Mouse (Mus musculus) liver, postnatal 0 days (tissue): Measurements from ENCODE around the gene Prdx6b. TPM values are rescaled to one million over a fixed set of nuclear protein-coding genes. Genes with fewer than 3 reads are reported as not detected.

ENCODE experiments used
- ATAC-seq: fragments of 200-750 bp; cut with Nextera tagmentation; 2 replicates; pipeline ENCODE4 v1.8.0; 2017; ENCODE audit warnings: mild to moderate bottlenecking, moderate library complexity
- DNase-seq: peaks from one replicate; pipeline ENCODE4 v3.0.0-alpha.2; 2016
- H3K27ac ChIP-seq: fragments of 300-500 bp; sonication (generic); 2 replicates; pipeline ENCODE4 v1.5.1; 2014; ENCODE audit warnings: antibody characterized with exemption, moderate library complexity, mild to moderate bottlenecking, low read depth
- H3K27me3 ChIP-seq: fragments of 300-500 bp; sonication (generic); 2 replicates; pipeline ENCODE4 v1.6.1; 2014; ENCODE audit warnings: low read length, control low read depth, mixed read lengths; ENCODE audit not compliant: insufficient read depth
- H3K36me3 ChIP-seq: fragments of 300-500 bp; sonication (generic); replicated peaks from 2 replicates; pipeline ENCODE4 v1.6.1; 2014; ENCODE audit warnings: mild to moderate bottlenecking, control low read depth, low read length, moderate library complexity, mixed read lengths; ENCODE audit not compliant: insufficient read depth
- H3K4me1 ChIP-seq: fragments of 300-500 bp; sonication (generic); 2 replicates; pipeline ENCODE4 v1.6.1; 2014; ENCODE audit warnings: antibody characterized with exemption, mild to moderate bottlenecking, control low read depth; ENCODE audit not compliant: insufficient read depth
- H3K4me2 ChIP-seq: fragments of 300-500 bp; sonication (generic); 2 replicates; pipeline ENCODE4 v1.6.1; 2014; ENCODE audit warnings: low read depth, mild to moderate bottlenecking, low read length, moderate library complexity, mixed read lengths
- H3K4me3 ChIP-seq: fragments of 300-500 bp; sonication (generic); 2 replicates; pipeline ENCODE4 v1.5.1; 2014; ENCODE audit warnings: low read depth, low read length
- H3K9ac ChIP-seq: fragments of 300-500 bp; sonication (generic); replicated peaks from 2 replicates; pipeline ENCODE4 v1.6.1; 2014; ENCODE audit warnings: mild to moderate bottlenecking, moderate library complexity
- H3K9me3 ChIP-seq: fragments of 300-500 bp; sonication (generic); 2 replicates; pipeline ENCODE4 v1.6.1; 2016; ENCODE audit warnings: mild to moderate bottlenecking, control low read depth, low read length, mixed read lengths
- CTCF ChIP-seq: sonication (generic); IDR thresholded peaks from 2 replicates; pipeline ENCODE4 v1.5.1; 2016; ENCODE audit warnings: antibody characterized with exemption, low read depth
- EP300 ChIP-seq: IDR thresholded peaks from 2 replicates; pipeline ENCODE4 v1.6.1; 2016; ENCODE audit warnings: antibody characterized with exemption, low read depth, mild to moderate bottlenecking
- WGBS: fragments of 180-500 bp; shearing (Covaris S2); extraction: QIAGEN DNeasy Blood & Tissue Kit; methylation state at CpG from one replicate; pipeline ENCODE4 v1.1.7; 2014; ENCODE audit not compliant: insufficient replicate concordance; 5-methylcytosine and 5-hydroxymethylcytosine counted together
- polyA plus RNA-seq: library from polyadenylated mRNA; unstranded; fragments of >200 nt; fragmentation: Nextera tagmentation; extraction: Ambion mirVana; gene quantifications from 2 replicates; pipeline ENCODE4 v1.2.1, GENCODE M21; 2015

The Prdx6b gene
- polyA plus RNA-seq, 1 experiment from 2014 or later = not detected

DNA sequence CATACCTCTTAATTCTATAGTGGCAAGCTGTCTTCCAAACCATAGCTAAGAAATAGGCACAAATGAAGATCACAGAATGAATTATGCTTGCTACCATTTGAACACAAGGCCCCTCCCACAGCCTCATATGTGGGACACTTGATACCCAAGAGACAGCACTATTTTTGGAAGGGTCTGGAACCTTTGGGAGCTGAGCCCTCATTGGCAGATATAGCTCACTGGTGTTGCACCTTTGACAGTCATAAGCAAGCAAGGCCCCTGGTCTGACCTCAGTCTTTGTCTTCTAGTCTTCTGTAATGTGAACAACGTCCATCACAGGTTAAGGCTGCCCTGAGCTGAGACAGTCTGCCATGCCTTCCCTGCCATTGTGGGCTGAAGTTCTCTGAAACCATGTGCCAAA is 20.8 kb upstream of the Prdx6b start:
- TF ChIP-seq CTCF = no peak
- TF ChIP-seq EP300 = no peak
- H3K4me2 ChIP-seq = no peak overlapping the region
- no peak overlapping the region for H3K27ac ChIP-seq
- no peak overlapping the region for H3K4me3 ChIP-seq
- no peaks in the 10 kb centered on the region for H3K27me3 ChIP-seq
- no peaks in the 10 kb centered on the region for H3K36me3 ChIP-seq
- DNase-seq (no peak), ATAC-seq (no peak)
- no peaks in the 10 kb centered on the region for H3K9me3 ChIP-seq
- WGBS = 64% methylated on average over 1 of the region's 1 CpGs
- no peaks in the 10 kb centered on the region for H3K4me1 ChIP-seq
- H3K9ac ChIP-seq = no peak overlapping the region

DNA sequence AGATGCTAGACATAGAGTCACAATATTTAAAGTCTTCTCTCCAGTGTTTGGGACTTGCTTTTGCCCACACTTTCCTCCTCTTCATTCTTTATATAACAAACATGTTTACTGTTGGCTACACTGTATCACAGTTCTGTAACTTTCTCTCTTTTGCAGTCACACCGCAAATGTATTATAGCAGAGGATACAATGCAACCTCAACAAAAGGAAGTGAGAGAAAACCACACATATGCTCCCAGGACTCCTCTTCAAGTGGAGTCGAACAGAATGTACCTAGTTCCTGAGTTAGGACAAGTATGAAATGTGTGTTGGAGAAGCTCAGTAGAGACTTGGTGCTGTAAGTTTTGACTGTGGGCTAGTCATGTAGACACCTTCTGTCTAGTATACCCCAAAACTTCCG is 19.2 kb upstream of the Prdx6b start:
- no peaks in the 10 kb centered on the region for H3K27me3 ChIP-seq
- H3K36me3 ChIP-seq = no peaks in the 10 kb centered on the region
- ATAC-seq = no peak
- 61% methylated on average over 3 of the region's 3 CpGs for WGBS
- H3K9me3 ChIP-seq = no peaks in the 10 kb centered on the region
- no peak overlapping the region for H3K4me3 ChIP-seq
- no peak for DNase-seq
- H3K4me2 ChIP-seq = no peak overlapping the region
- no peak overlapping the region for H3K9ac ChIP-seq
- TF ChIP-seq CTCF (no peak), EP300 (no peak)
- no peaks in the 10 kb centered on the region for H3K4me1 ChIP-seq
- H3K27ac ChIP-seq = no peak overlapping the region

DNA sequence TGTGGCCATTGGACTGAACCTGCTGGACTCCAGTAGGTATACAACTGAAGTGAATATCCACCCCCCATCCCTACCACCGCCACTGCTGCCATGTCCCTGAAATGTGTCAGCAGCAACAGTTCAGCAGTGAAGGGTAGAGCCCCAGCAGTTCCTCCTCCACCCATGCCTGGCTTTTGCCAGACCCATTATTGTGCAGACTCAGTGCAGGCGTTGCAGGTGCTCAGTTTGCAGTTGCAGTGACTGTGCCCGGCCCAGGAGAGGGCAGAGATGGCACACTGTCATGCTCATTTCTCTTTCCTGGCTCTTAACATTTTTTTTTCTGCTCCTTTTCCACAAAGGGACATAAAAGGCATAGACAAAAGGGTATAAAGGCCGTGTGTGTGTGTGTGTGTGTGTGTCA is 18.5 kb upstream of the Prdx6b start:
- no peak overlapping the region for H3K9ac ChIP-seq
- TF ChIP-seq EP300 (no peak), CTCF (0 out of 2 replicates have a peak, but pooled peaks have one; percentile 8)
- H3K4me3 ChIP-seq = no peak overlapping the region
- ATAC-seq (no peak), DNase-seq (no peak)
- no peak overlapping the region for H3K4me2 ChIP-seq
- no peaks in the 10 kb centered on the region for H3K9me3 ChIP-seq
- no peak overlapping the region for H3K27ac ChIP-seq
- 64% methylated on average over 4 of the region's 4 CpGs for WGBS
- no peaks in the 10 kb centered on the region for H3K4me1 ChIP-seq
- no peaks in the 10 kb centered on the region for H3K27me3 ChIP-seq
- no peaks in the 10 kb centered on the region for H3K36me3 ChIP-seq

GRCm38 (mm10) chr2:80275136-80275535 is 17.1 kb upstream of the Prdx6b start:
- Histone ChIP-seq H3K4me2 (no peak overlapping the region), H3K9me3 (no peaks in the 10 kb centered on the region), H3K36me3 (no peaks in the 10 kb centered on the region), H3K9ac (no peak overlapping the region), H3K4me3 (no peak overlapping the region), H3K27me3 (no peaks in the 10 kb centered on the region), H3K4me1 (no peaks in the 10 kb centered on the region), H3K27ac (no peak overlapping the region)
- WGBS = 52% methylated on average over 2 of the region's 2 CpGs
- no peak for ATAC-seq
- TF ChIP-seq EP300 (no peak), CTCF (peak; percentile 63)
- DNase-seq = no peak

DNA sequence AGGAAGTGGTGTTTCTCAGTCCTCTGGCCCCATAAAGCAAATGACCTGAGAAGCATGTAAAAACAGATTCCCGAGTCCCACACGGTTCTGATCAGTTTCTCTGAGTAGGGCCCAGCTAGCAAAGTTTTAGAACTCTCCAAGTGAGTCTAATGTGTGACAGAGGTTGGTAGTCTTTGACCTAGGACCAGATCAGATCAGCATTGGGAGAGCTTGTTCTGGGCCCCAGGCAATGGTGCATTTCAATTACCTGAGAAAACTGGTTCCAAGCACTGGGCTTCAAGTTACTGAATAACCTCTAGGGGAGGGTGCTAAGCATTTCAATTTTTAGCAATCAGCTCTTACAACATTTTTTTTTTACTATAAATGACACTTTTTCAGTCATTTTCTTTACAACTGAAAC is 10.1 kb upstream of the Prdx6b start:
- no peak overlapping the region for H3K4me3 ChIP-seq
- no peak for TF ChIP-seq CTCF
- no peak for TF ChIP-seq EP300

DNA sequence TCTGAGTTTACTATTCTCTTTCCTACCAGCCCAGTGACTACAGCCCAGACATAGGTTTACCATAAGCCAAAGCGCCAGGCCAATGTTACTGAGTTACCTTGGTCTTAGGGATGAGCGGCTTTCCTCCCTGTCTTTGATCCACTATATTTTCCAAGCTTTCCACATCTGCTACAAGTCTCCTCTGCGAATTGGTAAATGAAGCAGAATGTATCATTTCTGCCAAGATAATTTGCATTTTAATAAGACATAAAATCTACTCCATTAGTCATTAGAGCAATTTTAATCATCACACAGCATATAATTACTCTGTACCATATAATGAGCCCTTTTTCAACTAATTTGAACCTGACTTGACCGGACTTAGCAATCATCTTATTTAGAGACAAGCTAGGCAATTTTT is 5.9 kb upstream of the Prdx6b start:
- Histone ChIP-seq H3K27ac (no peak overlapping the region), H3K27me3 (no peaks in the 10 kb centered on the region), H3K36me3 (no peaks in the 10 kb centered on the region), H3K4me2 (no peak overlapping the region), H3K9me3 (no peaks in the 10 kb centered on the region), H3K9ac (no peak overlapping the region), H3K4me3 (no peak overlapping the region), H3K4me1 (no peaks in the 10 kb centered on the region)
- 80% methylated on average over 4 of the region's 4 CpGs for WGBS
- TF ChIP-seq EP300 (no peak), CTCF (no peak)
- DNase-seq (no peak), ATAC-seq (no peak)

More for the DNA sequence above, 10.1 kb upstream of the Prdx6b start:
- no peak overlapping the region for H3K9ac ChIP-seq
- no peaks in the 10 kb centered on the region for H3K36me3 ChIP-seq
- no peak for DNase-seq
- H3K27me3 ChIP-seq = no peaks in the 10 kb centered on the region
- no peak for ATAC-seq
- H3K27ac ChIP-seq = no peak overlapping the region
- H3K4me2 ChIP-seq = no peak overlapping the region
- WGBS = 51% methylated on average over 2 of the region's 2 CpGs
- no peaks in the 10 kb centered on the region for H3K9me3 ChIP-seq
- no peaks in the 10 kb centered on the region for H3K4me1 ChIP-seq

GRCm38 (mm10) chr2:80298334-80298733 is 6.1 kb downstream of the Prdx6b start:
- H3K27me3 ChIP-seq = no peaks in the 10 kb centered on the region
- H3K4me3 ChIP-seq = no peak overlapping the region
- no peaks in the 10 kb centered on the region for H3K9me3 ChIP-seq
- ATAC-seq = peak; percentile 15; the same call in 1 of the 2 replicates
- no peaks in the 10 kb centered on the region for H3K36me3 ChIP-seq
- WGBS = 27% methylated on average over 3 of the region's 3 CpGs
- no peak for TF ChIP-seq EP300
- TF ChIP-seq CTCF = no peak
- H3K27ac ChIP-seq = no peak overlapping the region
- no peak overlapping the region for H3K4me2 ChIP-seq
- no peak for DNase-seq
- H3K9ac ChIP-seq = no peak overlapping the region
- no peaks in the 10 kb centered on the region for H3K4me1 ChIP-seq
